Mouse (Mus musculus) ES-Bruce4 (cell line): ENCODE results near the gene Cyb561d1.

Experiments used
- CTCF ChIP-seq: IDR thresholded peaks from one replicate; pipeline ENCODE4 v1.8.1; 2011; ENCODE audit warnings: low read depth, low read length
- POLR2A ChIP-seq: IDR thresholded peaks from one replicate; pipeline ENCODE4 v1.8.1; 2011; ENCODE audit warnings: low read length; ENCODE audit not compliant: insufficient read depth

- no peak for TF ChIP-seq CTCF
- no peak for TF ChIP-seq POLR2A
These were observed 54.3 kb downstream of the Cyb561d1 start for GRCm38 (mm10) chr3:108146671-108147070.
